Mouse (Mus musculus): ENCODE measurements around the gene Rnase9.

- TF ChIP-seq CTCF (IDR thresholded peaks at IDR 0.05; ENCODE audit: low read depth) = no peak
- TF ChIP-seq EP300 (optimal IDR thresholded peaks at IDR 0.05) = no peak
These were observed 46.1 kb upstream of the Rnase9 start for GRCm38 (mm10) chr14:51087762-51088161.
